Mouse (Mus musculus): ENCODE measurements around the gene Rsf1.

GRCm38 (mm10) chr7:97631290-97631689 lies 51.6 kb downstream of the Rsf1 start:
- TF ChIP-seq CTCF (IDR thresholded peaks at IDR 0.05; ENCODE audit: borderline replicate concordance, insufficient read depth, low read depth, low read length), result no peak
- no peak for TF ChIP-seq POLR2A (IDR thresholded peaks at IDR 0.05; ENCODE audit: borderline replicate concordance, insufficient read depth, low read length)
